Mouse (Mus musculus) MEL (cell line): ENCODE data around the gene Syn3.

ENCODE experiments used
- ELF1 ChIP-seq: IDR thresholded peaks from 2 replicates; pipeline ENCODE4 v1.6.1; 2014; ENCODE audit warnings: low read depth, mild to moderate bottlenecking, inconsistent platforms, low read length, improper control_type of control experiment, moderate library complexity
- NELFE ChIP-seq: IDR thresholded peaks from 2 replicates; pipeline ENCODE4 v1.6.1; 2011; ENCODE audit warnings: low read depth, low read length, improper control_type of control experiment

DNA sequence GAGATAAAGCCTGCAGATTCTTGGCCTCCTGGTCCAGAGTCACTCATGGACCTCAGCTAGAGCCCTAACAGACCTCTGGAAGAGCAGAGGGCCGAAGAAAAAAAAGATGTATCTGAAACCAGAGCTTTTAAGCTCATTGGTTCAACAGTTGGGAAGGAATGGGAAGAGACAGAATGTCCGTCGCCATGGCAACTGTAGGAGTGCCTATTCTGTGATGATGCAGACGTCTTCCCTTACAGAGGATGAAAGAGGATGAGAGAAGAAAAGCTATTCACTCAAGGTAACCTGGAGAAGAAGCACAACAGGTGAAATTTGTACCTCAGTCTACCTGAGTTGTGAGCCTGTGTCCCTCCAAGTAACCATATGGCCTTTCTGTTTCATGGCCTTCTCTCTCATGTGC, 242.5 kb downstream of the Syn3 start:
- TF ChIP-seq ELF1 (no peak), NELFE (no peak)
